Mouse (Mus musculus): ENCODE measurements around the gene Ftl1.

DNA sequence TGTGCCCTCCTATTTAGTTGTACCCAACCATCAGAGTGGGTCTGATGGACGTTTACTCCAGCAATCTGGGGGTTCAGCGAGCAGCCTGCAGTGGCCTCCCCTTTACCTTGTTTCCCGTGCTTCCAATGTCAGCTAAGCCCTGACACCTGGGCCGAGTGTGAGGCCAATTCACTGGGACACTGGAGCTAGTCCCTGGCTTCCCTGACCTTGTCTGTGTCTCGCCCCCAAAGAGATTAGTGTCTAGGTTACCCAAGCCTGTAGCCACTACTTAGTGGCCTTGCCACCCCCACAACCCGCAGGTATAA, 39.1 kb downstream of the Ftl1 start, which contains the start of gene Lhb:
- no peak for TF ChIP-seq CTCF (IDR thresholded peaks at IDR 0.05; ENCODE audit: insufficient read depth, low read depth, low read length)
- TF ChIP-seq POLR2A (IDR thresholded peaks at IDR 0.05; ENCODE audit: insufficient read depth, low read depth, low read length) = no peak
